8 mouse cellular contexts compared by ENCODE assay signal in the genomic region with DNA sequence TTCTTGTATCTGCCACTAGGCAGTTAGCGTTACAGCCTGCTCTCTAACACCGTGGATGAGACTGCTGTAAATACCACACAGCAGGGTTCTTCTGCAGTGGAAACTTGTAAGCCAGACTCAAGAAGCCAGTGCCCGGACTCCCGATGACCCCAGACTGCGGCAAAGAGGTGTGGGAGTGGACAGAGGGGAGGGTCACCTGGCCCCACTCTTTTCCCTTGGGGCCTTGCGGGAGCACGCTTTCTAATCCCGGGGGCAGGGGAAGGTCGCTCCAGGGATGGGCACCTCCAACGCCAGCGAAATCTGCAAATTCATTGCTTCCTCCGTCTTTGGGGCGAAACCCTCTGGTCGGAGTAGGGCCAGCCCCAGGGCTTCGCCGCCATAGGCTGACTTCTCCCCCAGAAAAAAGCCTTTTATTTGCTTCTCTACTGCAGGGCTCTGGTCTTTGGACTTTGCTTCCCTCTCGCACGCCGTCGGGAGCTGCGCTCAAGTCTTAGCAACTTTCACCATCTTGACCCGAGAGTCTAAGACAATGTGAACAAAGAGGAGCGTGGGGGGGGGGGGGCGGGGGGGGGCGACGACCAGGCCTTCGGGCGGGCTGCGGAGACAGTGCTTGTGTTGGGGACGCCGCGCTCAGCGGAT. TPM values are rescaled to one million over a fixed set of nuclear protein-coding genes. Genes with fewer than 3 reads are reported as not detected.
DNase-seq lines count a peak whose midpoint lies in the region; ATAC-seq and TF ChIP-seq lines count a peak whose summit lies in the region.

A gene (plus strand): TSS at position 67 of the 639 bp plus-strand sequence.

- H3K4me3 ChIP-seq in kidney, embryonic 15.5 days (replicated peaks) = peak within 1 kb of the TSS; percentile 57
- H3K4me3 ChIP-seq in liver, postnatal 0 days (ENCODE audit: low read depth, low read length) = peak within 1 kb of the TSS; percentile 50
- peak within 1 kb of the TSS; percentile 61 for H3K4me3 ChIP-seq in stomach, embryonic 15.5 days (replicated peaks)

- ATAC-seq in kidney, embryonic 15.5 days (replicated peaks; ENCODE audit: low FRiP score) = peak; percentile 30; the same call in 1 of the 2 replicates
- peak; percentile 40; the same call in 1 of the 2 replicates for ATAC-seq in liver, postnatal 0 days
- peak; percentile 3; the same call in 1 of the 2 replicates for ATAC-seq in stomach, embryonic 15.5 days (ENCODE audit: insufficient read depth, low FRiP score, low read depth)

- H3K4me2 ChIP-seq in kidney, embryonic 15.5 days = peak within 1 kb of the TSS; percentile 97
- H3K4me2 ChIP-seq in liver, postnatal 0 days (ENCODE audit: low read depth, low read length) = peak within 1 kb of the TSS; percentile 75
- H3K4me2 ChIP-seq in stomach, embryonic 15.5 days = peak within 1 kb of the TSS; percentile 93

- DNase-seq in thymus, postnatal 14 days = peak; percentile 5
- no peak for DNase-seq in thymus, postnatal 0 days (ENCODE audit: low spot score)
- peak; percentile 66 to 68 for DNase-seq in cerebellum, postnatal 10 days
- peak; percentile 15 to 17 for DNase-seq in heart, adult 9 months (ENCODE audit: low spot score in 2 of 2)
- DNase-seq in liver, postnatal 0 days = no peak
- DNase-seq in frontal cortex, postnatal 25 days (ENCODE audit: low spot score in 2 of 2) = no peak

- TF ChIP-seq EP300 in liver, postnatal 0 days (IDR thresholded peaks at IDR 0.05; ENCODE audit: low read depth) = no peak

- peaks cover 50% of the 10 kb centered on the region for H3K4me1 ChIP-seq in kidney, embryonic 15.5 days
- peaks cover 25% of the 10 kb centered on the region for H3K4me1 ChIP-seq in liver, postnatal 0 days (ENCODE audit: insufficient read depth)
- peaks cover 27% of the 10 kb centered on the region for H3K4me1 ChIP-seq in stomach, embryonic 15.5 days

- H3K9me3 ChIP-seq in kidney, embryonic 15.5 days (replicated peaks) = no peaks in the 10 kb centered on the region
- no peaks in the 10 kb centered on the region for H3K9me3 ChIP-seq in liver, postnatal 0 days (ENCODE audit: low read length)
- H3K9me3 ChIP-seq in stomach, embryonic 15.5 days = no peaks in the 10 kb centered on the region

- no peak for TF ChIP-seq CTCF in liver, postnatal 0 days (IDR thresholded peaks at IDR 0.05; ENCODE audit: low read depth)

- peak within 1 kb of the TSS; percentile 71 for H3K27ac ChIP-seq in kidney, embryonic 15.5 days
- H3K27ac ChIP-seq in liver, postnatal 0 days (ENCODE audit: low read depth) = no peak within 1 kb of the TSS
- H3K27ac ChIP-seq in stomach, embryonic 15.5 days = peak within 1 kb of the TSS; percentile 72

- H3K9ac ChIP-seq in kidney, embryonic 15.5 days = peak within 1 kb of the TSS; percentile 63
- peak within 1 kb of the TSS; percentile 16; the same call in 1 of the 2 replicates for H3K9ac ChIP-seq in liver, postnatal 0 days (replicated peaks)
- peak within 1 kb of the TSS; percentile 29 for H3K9ac ChIP-seq in stomach, embryonic 15.5 days

- peaks cover 64% of the 10 kb centered on the region for H3K27me3 ChIP-seq in kidney, embryonic 15.5 days
- H3K27me3 ChIP-seq in liver, postnatal 0 days (ENCODE audit: insufficient read depth, low read length) = peaks cover 71% of the 10 kb centered on the region
- H3K27me3 ChIP-seq in stomach, embryonic 15.5 days (replicated peaks) = peaks cover 36% of the 10 kb centered on the region

- H3K36me3 ChIP-seq in kidney, embryonic 15.5 days = no peaks in the 10 kb centered on the region
- H3K36me3 ChIP-seq in liver, postnatal 0 days (replicated peaks; ENCODE audit: insufficient read depth, low read length) = no peaks in the 10 kb centered on the region
- H3K36me3 ChIP-seq in stomach, embryonic 15.5 days = no peaks in the 10 kb centered on the region

- WGBS in kidney, embryonic 15.5 days = under 1% methylated on average over 33 of the region's 33 CpGs
- under 1% methylated on average over 33 of the region's 33 CpGs for WGBS in liver, postnatal 0 days (ENCODE audit: insufficient replicate concordance)
- WGBS in stomach, embryonic 15.5 days = under 1% methylated on average over 33 of the region's 33 CpGs

RNA-seq across cellular contexts. Expression of the gene that starts here (rescaled TPM):
- polyA plus RNA-seq in thymus, postnatal 0 days (2015; fragmentation: Nextera tagmentation; extraction: Ambion mirVana) = 0.33 and 0.34 TPM in 2 replicates
- 6.7 and 7.9 TPM in 2 replicates for polyA plus RNA-seq in kidney, embryonic 15.5 days (2015; fragmentation: Nextera tagmentation; extraction: Ambion mirVana)
- polyA plus RNA-seq in liver, postnatal 0 days (2015; fragmentation: Nextera tagmentation; extraction: Ambion mirVana) = 0.19 and 0.20 TPM in 2 replicates
- 11.8 and 12.6 TPM in 2 replicates for polyA plus RNA-seq in stomach, embryonic 15.5 days (2015; fragmentation: Nextera tagmentation; extraction: Ambion mirVana)

Comparison
In these comparisons a context has a peak if more than half of its experiments do, and no peak if none do; other contexts are left out.
1. DNase-seq: peak in thymus, postnatal 14 days (single experiment), cerebellum, postnatal 10 days (2 of 2) and heart, adult 9 months (2 of 2); none in thymus, postnatal 0 days (single experiment), liver, postnatal 0 days (single experiment) and frontal cortex, postnatal 25 days (0 of 2).
2. Peak in ATAC-seq, H3K4me3 ChIP-seq, H3K9ac ChIP-seq and H3K4me2 ChIP-seq in liver, postnatal 0 days; RNA of the gene not detected or under 1 TPM.
3. Peak in every context shown above with its lines, with median percentiles within 50 percentile points of each other: ATAC-seq, H3K4me2 ChIP-seq, H3K4me3 ChIP-seq and H3K9ac ChIP-seq.